Mouse (Mus musculus): ENCODE results near the gene Tmem258.

GRCm38 (mm10) chr19:10169179-10169578 lies 34.6 kb upstream of the Tmem258 start:
- TF ChIP-seq MAX (IDR thresholded peaks at IDR 0.05; ENCODE audit: low read length) = no peak
- TF ChIP-seq CTCF (IDR thresholded peaks at IDR 0.05 in 2 of 3, conservative IDR thresholded peaks at IDR 0.05 in 1 of 3; ENCODE audit: control insufficient read depth in 1 of 3, insufficient read depth in 1 of 3, low read depth in 2 of 3, low read length in 3 of 3, poor library complexity in 1 of 3, severe bottlenecking in 1 of 3) = no peak
- no peak for TF ChIP-seq RCOR1 (IDR thresholded peaks at IDR 0.05; ENCODE audit: low read depth, low read length)
- TF ChIP-seq E2F4 (IDR thresholded peaks at IDR 0.05; ENCODE audit: borderline replicate concordance, low read depth, low read length) = no peak
- TF ChIP-seq ZNF384 (IDR thresholded peaks at IDR 0.05; ENCODE audit: low read depth, low read length) = no peak
- TF ChIP-seq MYC (IDR thresholded peaks at IDR 0.05; ENCODE audit: low read depth, low read length) = no peak
- TF ChIP-seq POLR2A (IDR thresholded peaks at IDR 0.05; ENCODE audit: control insufficient read depth in 1 of 2, insufficient read depth in 1 of 2, low read depth in 1 of 2, low read length in 2 of 2, poor library complexity in 1 of 2) = no peak
- TF ChIP-seq SMC3 (IDR thresholded peaks at IDR 0.05; ENCODE audit: low read depth, low read length) = no peak
- no peak for TF ChIP-seq MXI1 (IDR thresholded peaks at IDR 0.05; ENCODE audit: low read depth, low read length)
- no peak for TF ChIP-seq CHD2 (IDR thresholded peaks at IDR 0.05; ENCODE audit: low read length)
- no peak for TF ChIP-seq EP300 (IDR thresholded peaks at IDR 0.05; ENCODE audit: low read depth in 1 of 2, low read length in 2 of 2)
- TF ChIP-seq TBP (IDR thresholded peaks at IDR 0.05; ENCODE audit: low read depth, low read length) = no peak
- no peak for TF ChIP-seq USF2 (IDR thresholded peaks at IDR 0.05; ENCODE audit: borderline replicate concordance in 1 of 2, insufficient read depth in 1 of 2, low read depth in 1 of 2, low read length in 2 of 2)
